Mouse (Mus musculus): ENCODE results near the gene Srgap1. TPM values are rescaled to one million over a fixed set of nuclear protein-coding genes. Genes with fewer than 3 reads are reported as not detected.

Srgap1 gene
- polyA plus RNA-seq, 1 experiment from 2014 or later = 1.1 TPM

GRCm38 (mm10) chr10:121869941-121870340 lies 177.2 kb downstream of the Srgap1 start:
- Histone ChIP-seq H3K9me3 (replicated peaks; ENCODE audit: control insufficient read depth, low read length) (no peaks in the 10 kb centered on the region), H3K4me1 (ENCODE audit: control insufficient read depth, low read depth, low read length) (no peaks in the 10 kb centered on the region), H3K27me3 (ENCODE audit: control insufficient read depth, insufficient read depth, low read depth, low read length) (no peaks in the 10 kb centered on the region), H3K4me2 (ENCODE audit: low read depth, low read length) (no peak overlapping the region), H3K27ac (ENCODE audit: low read length) (no peak overlapping the region), H3K36me3 (ENCODE audit: control insufficient read depth, insufficient read depth) (no peaks in the 10 kb centered on the region), H3K9ac (ENCODE audit: low read depth, low read length) (no peak overlapping the region), H3K4me3 (ENCODE audit: low read depth, low read length) (no peak overlapping the region)
- ATAC-seq (ENCODE audit: low read depth) = no peak
- WGBS (ENCODE audit: insufficient replicate concordance) = 59% methylated on average over 8 of the region's 8 CpGs

- no peak overlapping the region for H3K4me2 ChIP-seq (ENCODE audit: low read depth, low read length)
- H3K4me1 ChIP-seq (ENCODE audit: control insufficient read depth, low read depth, low read length) = no peaks in the 10 kb centered on the region
- H3K27ac ChIP-seq (ENCODE audit: low read length) = no peak overlapping the region
- H3K36me3 ChIP-seq (ENCODE audit: control insufficient read depth, insufficient read depth) = no peaks in the 10 kb centered on the region
- no peaks in the 10 kb centered on the region for H3K27me3 ChIP-seq (ENCODE audit: control insufficient read depth, insufficient read depth, low read depth, low read length)
- no peaks in the 10 kb centered on the region for H3K9me3 ChIP-seq (replicated peaks; ENCODE audit: control insufficient read depth, low read length)
- no peak overlapping the region for H3K4me3 ChIP-seq (ENCODE audit: low read depth, low read length)
- ATAC-seq (ENCODE audit: low read depth) = no peak
- H3K9ac ChIP-seq (ENCODE audit: low read depth, low read length) = no peak overlapping the region
- 75% methylated on average over 3 of the region's 3 CpGs for WGBS (ENCODE audit: insufficient replicate concordance)
Measured at GRCm38 (mm10) chr10:121868255-121868654, 178.9 kb downstream of the Srgap1 start.

- H3K4me2 ChIP-seq (ENCODE audit: low read depth, low read length) = no peak overlapping the region
- no peaks in the 10 kb centered on the region for H3K27me3 ChIP-seq (ENCODE audit: control insufficient read depth, insufficient read depth, low read depth, low read length)
- no peak overlapping the region for H3K9ac ChIP-seq (ENCODE audit: low read depth, low read length)
- ATAC-seq (ENCODE audit: low read depth) = no peak
- no peaks in the 10 kb centered on the region for H3K4me1 ChIP-seq (ENCODE audit: control insufficient read depth, low read depth, low read length)
- no peaks in the 10 kb centered on the region for H3K9me3 ChIP-seq (replicated peaks; ENCODE audit: control insufficient read depth, low read length)
- H3K36me3 ChIP-seq (ENCODE audit: control insufficient read depth, insufficient read depth) = no peaks in the 10 kb centered on the region
- WGBS (ENCODE audit: insufficient replicate concordance) = 67% methylated on average over 18 of the region's 18 CpGs
- no peak overlapping the region for H3K4me3 ChIP-seq (ENCODE audit: low read depth, low read length)
- no peak overlapping the region for H3K27ac ChIP-seq (ENCODE audit: low read length)
Measured at GRCm38 (mm10) chr10:121865503-121866239, 181.4 kb downstream of the Srgap1 start.

GRCm38 (mm10) chr10:121860924-121861323 lies 186.2 kb downstream of the Srgap1 start:
- Histone ChIP-seq H3K27me3 (ENCODE audit: control insufficient read depth, insufficient read depth, low read depth, low read length) (no peaks in the 10 kb centered on the region), H3K4me2 (ENCODE audit: low read depth, low read length) (no peak overlapping the region), H3K27ac (ENCODE audit: low read length) (no peak overlapping the region), H3K36me3 (ENCODE audit: control insufficient read depth, insufficient read depth) (no peaks in the 10 kb centered on the region), H3K9ac (ENCODE audit: low read depth, low read length) (no peak overlapping the region), H3K4me3 (ENCODE audit: low read depth, low read length) (no peak overlapping the region), H3K9me3 (replicated peaks; ENCODE audit: control insufficient read depth, low read length) (no peaks in the 10 kb centered on the region), H3K4me1 (ENCODE audit: control insufficient read depth, low read depth, low read length) (no peaks in the 10 kb centered on the region)
- 47% methylated on average over 2 of the region's 2 CpGs for WGBS (ENCODE audit: insufficient replicate concordance)
- no peak for ATAC-seq (ENCODE audit: low read depth)

- no peaks in the 10 kb centered on the region for H3K27me3 ChIP-seq (ENCODE audit: control insufficient read depth, insufficient read depth, low read depth, low read length)
- no peak overlapping the region for H3K4me3 ChIP-seq (ENCODE audit: low read depth, low read length)
- no peaks in the 10 kb centered on the region for H3K36me3 ChIP-seq (ENCODE audit: control insufficient read depth, insufficient read depth)
- WGBS (ENCODE audit: insufficient replicate concordance) = 62% methylated on average over 10 of the region's 10 CpGs
- no peak overlapping the region for H3K27ac ChIP-seq (ENCODE audit: low read length)
- H3K9ac ChIP-seq (ENCODE audit: low read depth, low read length) = no peak overlapping the region
- no peaks in the 10 kb centered on the region for H3K4me1 ChIP-seq (ENCODE audit: control insufficient read depth, low read depth, low read length)
- no peak for ATAC-seq (ENCODE audit: low read depth)
- H3K9me3 ChIP-seq (replicated peaks; ENCODE audit: control insufficient read depth, low read length) = no peaks in the 10 kb centered on the region
- H3K4me2 ChIP-seq (ENCODE audit: low read depth, low read length) = no peak overlapping the region
Measured at GRCm38 (mm10) chr10:121859803-121860571, 187.1 kb downstream of the Srgap1 start.

- no peak overlapping the region for H3K27ac ChIP-seq (ENCODE audit: low read length)
- H3K4me1 ChIP-seq (ENCODE audit: control insufficient read depth, low read depth, low read length) = no peaks in the 10 kb centered on the region
- ATAC-seq (ENCODE audit: low read depth) = no peak
- H3K36me3 ChIP-seq (ENCODE audit: control insufficient read depth, insufficient read depth) = no peaks in the 10 kb centered on the region
- WGBS (ENCODE audit: insufficient replicate concordance) = 47% methylated on average over 2 of the region's 2 CpGs
- H3K9ac ChIP-seq (ENCODE audit: low read depth, low read length) = no peak overlapping the region
- no peaks in the 10 kb centered on the region for H3K9me3 ChIP-seq (replicated peaks; ENCODE audit: control insufficient read depth, low read length)
- H3K27me3 ChIP-seq (ENCODE audit: control insufficient read depth, insufficient read depth, low read depth, low read length) = no peaks in the 10 kb centered on the region
- H3K4me3 ChIP-seq (ENCODE audit: low read depth, low read length) = no peak overlapping the region
- no peak overlapping the region for H3K4me2 ChIP-seq (ENCODE audit: low read depth, low read length)
Measured at GRCm38 (mm10) chr10:121858911-121859310, 188.2 kb downstream of the Srgap1 start.

GRCm38 (mm10) chr10:121858086-121858485 lies 189.0 kb downstream of the Srgap1 start:
- Histone ChIP-seq H3K4me3 (ENCODE audit: low read depth, low read length) (no peak overlapping the region), H3K27ac (ENCODE audit: low read length) (no peak overlapping the region), H3K4me2 (ENCODE audit: low read depth, low read length) (no peak overlapping the region), H3K9me3 (replicated peaks; ENCODE audit: control insufficient read depth, low read length) (no peaks in the 10 kb centered on the region), H3K36me3 (ENCODE audit: control insufficient read depth, insufficient read depth) (no peaks in the 10 kb centered on the region), H3K4me1 (ENCODE audit: control insufficient read depth, low read depth, low read length) (no peaks in the 10 kb centered on the region), H3K27me3 (ENCODE audit: control insufficient read depth, insufficient read depth, low read depth, low read length) (no peaks in the 10 kb centered on the region), H3K9ac (ENCODE audit: low read depth, low read length) (no peak overlapping the region)
- no peak for ATAC-seq (ENCODE audit: low read depth)
- 42% methylated on average over 1 of the region's 1 CpGs for WGBS (ENCODE audit: insufficient replicate concordance)

GRCm38 (mm10) chr10:121855863-121856446 lies 191.2 kb downstream of the Srgap1 start:
- H3K36me3 ChIP-seq (ENCODE audit: control insufficient read depth, insufficient read depth) = no peaks in the 10 kb centered on the region
- no peak overlapping the region for H3K27ac ChIP-seq (ENCODE audit: low read length)
- no peaks in the 10 kb centered on the region for H3K27me3 ChIP-seq (ENCODE audit: control insufficient read depth, insufficient read depth, low read depth, low read length)
- no peaks in the 10 kb centered on the region for H3K4me1 ChIP-seq (ENCODE audit: control insufficient read depth, low read depth, low read length)
- no peak overlapping the region for H3K4me2 ChIP-seq (ENCODE audit: low read depth, low read length)
- no peak overlapping the region for H3K4me3 ChIP-seq (ENCODE audit: low read depth, low read length)
- no peaks in the 10 kb centered on the region for H3K9me3 ChIP-seq (replicated peaks; ENCODE audit: control insufficient read depth, low read length)
- WGBS (ENCODE audit: insufficient replicate concordance) = 63% methylated on average over 7 of the region's 7 CpGs
- ATAC-seq (ENCODE audit: low read depth) = no peak
- H3K9ac ChIP-seq (ENCODE audit: low read depth, low read length) = no peak overlapping the region

GRCm38 (mm10) chr10:121853385-121853808 lies 193.7 kb downstream of the Srgap1 start:
- no peak overlapping the region for H3K4me2 ChIP-seq (ENCODE audit: low read depth, low read length)
- no peak overlapping the region for H3K9ac ChIP-seq (ENCODE audit: low read depth, low read length)
- no peak overlapping the region for H3K4me3 ChIP-seq (ENCODE audit: low read depth, low read length)
- H3K4me1 ChIP-seq (ENCODE audit: control insufficient read depth, low read depth, low read length) = no peaks in the 10 kb centered on the region
- H3K9me3 ChIP-seq (replicated peaks; ENCODE audit: control insufficient read depth, low read length) = no peaks in the 10 kb centered on the region
- 57% methylated on average over 14 of the region's 14 CpGs for WGBS (ENCODE audit: insufficient replicate concordance)
- ATAC-seq (ENCODE audit: low read depth) = no peak
- H3K27me3 ChIP-seq (ENCODE audit: control insufficient read depth, insufficient read depth, low read depth, low read length) = no peaks in the 10 kb centered on the region
- H3K36me3 ChIP-seq (ENCODE audit: control insufficient read depth, insufficient read depth) = no peaks in the 10 kb centered on the region
- H3K27ac ChIP-seq (ENCODE audit: low read length) = no peak overlapping the region

Measured in liver, embryonic 16.5 days (tissue).